8 mouse cellular contexts compared by ENCODE assay signal in genomic region chrX:153360666-153361269, GRCm38 (mm10).
A peak's percentile ranks its signal among the peaks of the same experiment; 100 is the strongest.
DNase-seq lines count a peak whose midpoint lies in the region; ATAC-seq and TF ChIP-seq lines count a peak whose summit lies in the region.

No protein-coding gene starts in this region.

- no peak overlapping the region for H3K9ac ChIP-seq in heart, embryonic 15.5 days
- peak overlapping the region; percentile 37; the same call in 1 of the 2 replicates for H3K9ac ChIP-seq in hindbrain, embryonic 11.5 days (ENCODE audit: low read depth, low read length)
- no peak overlapping the region for H3K9ac ChIP-seq in midbrain, embryonic 11.5 days (ENCODE audit: low read length)

- H3K27me3 ChIP-seq in heart, embryonic 15.5 days, result no peaks in the 10 kb centered on the region
- H3K27me3 ChIP-seq in hindbrain, embryonic 11.5 days (ENCODE audit: control insufficient read depth, insufficient read depth, low read length), result no peaks in the 10 kb centered on the region; the same call in 1 of the 2 replicates
- H3K27me3 ChIP-seq in midbrain, embryonic 11.5 days (ENCODE audit: control insufficient read depth, insufficient read depth, low read length), result peaks cover 2% of the 10 kb centered on the region

- H3K9me3 ChIP-seq in heart, embryonic 15.5 days (replicated peaks), result no peaks in the 10 kb centered on the region
- no peaks in the 10 kb centered on the region for H3K9me3 ChIP-seq in hindbrain, embryonic 11.5 days (ENCODE audit: control insufficient read depth, low read length)
- no peaks in the 10 kb centered on the region for H3K9me3 ChIP-seq in midbrain, embryonic 11.5 days (ENCODE audit: control insufficient read depth, low read length)

- 21% methylated on average over 9 of the region's 9 CpGs for WGBS in heart, embryonic 15.5 days
- 23% methylated on average over 8 of the region's 9 CpGs for WGBS in hindbrain, embryonic 11.5 days
- WGBS in midbrain, embryonic 11.5 days, result 32% methylated on average over 9 of the region's 9 CpGs

- no peaks in the 10 kb centered on the region for H3K4me1 ChIP-seq in heart, embryonic 15.5 days (replicated peaks)
- peaks cover 6% of the 10 kb centered on the region for H3K4me1 ChIP-seq in bone marrow macrophage, adult 2 months (ENCODE audit: control insufficient read depth, insufficient read depth, low read length)
- H3K4me1 ChIP-seq in hindbrain, embryonic 11.5 days (replicated peaks; ENCODE audit: control insufficient read depth, insufficient read depth, low read length), result no peaks in the 10 kb centered on the region
- H3K4me1 ChIP-seq in midbrain, embryonic 11.5 days (ENCODE audit: control insufficient read depth, insufficient read depth, low read length), result no peaks in the 10 kb centered on the region

- no peak for ATAC-seq in heart, embryonic 15.5 days (replicated peaks; ENCODE audit: insufficient number of reproducible peaks, insufficient read depth, low FRiP score, low read depth)
- ATAC-seq in hindbrain, embryonic 11.5 days (ENCODE audit: low FRiP score), result peak; percentile 60; the same call in 1 of the 2 replicates
- peak; percentile 36; the same call in 1 of the 2 replicates for ATAC-seq in midbrain, embryonic 11.5 days (ENCODE audit: low FRiP score)

- peak overlapping the region; percentile 72 for H3K4me2 ChIP-seq in heart, embryonic 15.5 days
- peak overlapping the region; percentile 47 for H3K4me2 ChIP-seq in hindbrain, embryonic 11.5 days (replicated peaks; ENCODE audit: low read depth, low read length)
- peak overlapping the region; percentile 48 for H3K4me2 ChIP-seq in midbrain, embryonic 11.5 days

- TF ChIP-seq POLR2A in bone marrow macrophage, adult 2 months (IDR thresholded peaks at IDR 0.05; ENCODE audit: borderline replicate concordance, low read depth, low read length), result no peak

- H3K36me3 ChIP-seq in heart, embryonic 15.5 days, result no peaks in the 10 kb centered on the region
- H3K36me3 ChIP-seq in hindbrain, embryonic 11.5 days (ENCODE audit: control insufficient read depth, insufficient read depth, low read length), result no peaks in the 10 kb centered on the region
- H3K36me3 ChIP-seq in midbrain, embryonic 11.5 days (ENCODE audit: control insufficient read depth, insufficient read depth, low read length), result no peaks in the 10 kb centered on the region

- no peak for DNase-seq in heart, postnatal 14 days
- DNase-seq in hindbrain, embryonic 11.5 days (ENCODE audit: low spot score), result no peak
- DNase-seq in midbrain, embryonic 11.5 days (ENCODE audit: low spot score, missing footprints), result no peak
- no peak for DNase-seq in layer of hippocampus, adult 9-11 months
- DNase-seq in urinary bladder, adult 18-20 months (ENCODE audit: low spot score in 2 of 2), result no peak
- DNase-seq in layer of hippocampus, adult 9-10 months (ENCODE audit: low spot score), result no peak

- TF ChIP-seq CTCF in bone marrow macrophage, adult 2 months (IDR thresholded peaks at IDR 0.05; ENCODE audit: low read depth, low read length), result no peak

- intact Hi-C loops in heart, postnatal 14 days (cut with DNase I), result loop anchor here (10.0 kb wide), 1 partner anchor 126 kb away; the partner anchor contains the start of gene Klf8

- H3K4me3 ChIP-seq in heart, embryonic 15.5 days, result peak overlapping the region; percentile 57
- H3K4me3 ChIP-seq in bone marrow macrophage, adult 2 months (ENCODE audit: insufficient read depth, low read length), result peak overlapping the region; percentile 59
- peak overlapping the region; percentile 38; the same call in 1 of the 2 replicates for H3K4me3 ChIP-seq in hindbrain, embryonic 11.5 days (ENCODE audit: low read depth, low read length)
- peak overlapping the region; percentile 40; the same call in 1 of the 2 replicates for H3K4me3 ChIP-seq in midbrain, embryonic 11.5 days (ENCODE audit: low read depth, low read length)

- no peak overlapping the region for H3K27ac ChIP-seq in heart, embryonic 15.5 days
- H3K27ac ChIP-seq in bone marrow macrophage, adult 2 months (ENCODE audit: insufficient read depth, low read depth, low read length), result no peak overlapping the region
- no peak overlapping the region for H3K27ac ChIP-seq in hindbrain, embryonic 11.5 days (ENCODE audit: low read depth, low read length)
- no peak overlapping the region for H3K27ac ChIP-seq in midbrain, embryonic 11.5 days (ENCODE audit: low read depth, low read length)
